Mouse (Mus musculus) left cerebral cortex, adult 8-10 months (tissue): ENCODE measurements around the gene Klc3. TPM values are rescaled to one million over a fixed set of nuclear protein-coding genes. Genes with fewer than 3 reads are reported as not detected.
A peak's percentile ranks its signal among the peaks of the same experiment; 100 is the strongest.

Experiments
- DNase-seq, 2 experiments: peaks; one replicate each; pipeline ENCODE4 v3.0.0; 2022; ENCODE audit warnings: low spot score in 2 of 2
- total RNA-seq, 4 experiments: library from RNA; stranded (reverse); gene quantifications; 2 replicates each; pipeline ENCODE4 v1.2.4; 2022

The Klc3 gene
- total RNA-seq, 4 experiments from 2014 or later: 4.5 to 5.9 (median 5.1) TPM

DNA sequence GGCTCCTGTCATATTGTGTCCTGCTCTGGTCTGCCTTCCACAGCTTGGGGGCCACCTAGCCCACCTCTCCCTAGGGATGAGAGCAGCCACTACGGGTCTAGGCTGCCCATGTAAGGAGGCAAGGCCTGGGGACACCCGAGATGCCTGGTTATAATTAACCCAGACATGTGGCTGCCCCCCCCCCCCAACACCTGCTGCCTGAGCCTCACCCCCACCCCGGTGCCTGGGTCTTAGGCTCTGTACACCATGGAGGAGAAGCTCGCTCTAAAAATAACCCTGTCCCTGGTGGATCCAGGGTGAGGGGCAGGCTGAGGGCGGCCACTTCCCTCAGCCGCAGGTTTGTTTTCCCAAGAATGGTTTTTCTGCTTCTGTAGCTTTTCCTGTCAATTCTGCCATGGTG, 5.8 kb upstream of the Klc3 start:
- no peak for DNase-seq

DNA sequence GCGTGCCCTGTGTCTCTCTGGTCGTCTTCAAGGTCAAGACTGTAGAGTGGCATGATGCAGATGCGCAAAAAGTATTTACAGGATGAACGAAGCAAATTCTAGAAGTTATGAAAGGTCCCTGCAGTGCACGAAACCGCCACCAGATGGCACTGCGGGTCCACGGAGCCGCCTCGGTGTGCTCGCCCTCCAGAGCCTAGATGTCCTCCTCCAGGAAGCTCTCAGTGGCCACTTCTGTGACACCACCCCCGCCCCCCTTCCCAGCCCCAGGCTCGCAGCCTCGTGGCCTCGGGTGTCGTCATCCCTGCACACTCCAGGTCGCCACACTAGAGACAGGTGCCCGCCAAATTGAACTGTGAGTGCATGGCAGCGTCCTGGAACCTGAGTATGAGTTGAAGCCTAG, 1.5 kb upstream of the Klc3 start:
- DNase-seq: peak in 1 of 2 experiments; percentile 89

DNA sequence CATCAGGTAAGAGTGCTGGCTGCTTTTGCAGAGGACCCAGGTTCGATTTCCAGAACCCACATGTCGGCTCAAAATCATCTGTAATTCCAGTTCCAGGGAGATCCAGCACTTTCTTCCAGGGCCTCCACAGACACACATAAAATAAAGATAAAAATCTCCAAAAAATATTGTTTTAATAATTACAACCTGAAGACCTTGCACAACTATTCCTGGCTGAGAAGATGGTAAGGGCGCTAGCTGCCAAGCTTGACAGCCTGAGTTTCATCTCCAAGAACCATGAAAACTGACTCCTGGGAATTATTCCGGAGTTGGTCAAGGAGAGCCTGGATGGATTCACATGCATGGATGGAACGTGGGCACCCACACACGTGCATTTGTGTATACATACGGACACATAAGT, 572 bp upstream of the Klc3 start, which contains the start of gene Ckm:
Ckm (plus strand) TSS at position 301 of the 400 bp plus-strand sequence.
- DNase-seq: no peak

DNA sequence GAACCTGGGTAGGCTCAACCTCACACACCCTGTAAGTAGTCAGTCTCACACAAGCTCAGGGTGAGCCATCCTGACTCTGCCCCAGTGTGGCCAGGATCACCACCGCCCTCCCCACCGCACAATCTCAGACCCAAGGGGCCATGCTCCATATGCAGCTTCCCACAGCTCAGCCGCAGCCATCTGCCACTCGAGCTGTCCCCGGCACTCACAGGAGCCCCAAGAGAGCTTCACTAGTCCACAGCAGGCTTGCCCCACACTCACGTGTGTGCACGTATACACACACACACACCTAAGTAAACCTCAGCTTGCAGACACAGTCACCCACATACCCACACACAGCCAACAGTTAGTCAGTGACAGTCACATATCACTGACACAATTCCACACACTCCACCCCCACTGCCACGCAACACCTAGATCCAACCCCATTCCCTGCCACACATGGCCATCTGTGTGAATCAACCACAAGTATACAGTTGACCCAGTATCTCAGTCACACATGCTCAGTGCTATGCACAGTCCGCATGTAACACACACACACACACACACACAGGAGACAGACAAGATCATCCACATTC, 1.3 kb downstream of the Klc3 start:
- DNase-seq: no peak

DNA sequence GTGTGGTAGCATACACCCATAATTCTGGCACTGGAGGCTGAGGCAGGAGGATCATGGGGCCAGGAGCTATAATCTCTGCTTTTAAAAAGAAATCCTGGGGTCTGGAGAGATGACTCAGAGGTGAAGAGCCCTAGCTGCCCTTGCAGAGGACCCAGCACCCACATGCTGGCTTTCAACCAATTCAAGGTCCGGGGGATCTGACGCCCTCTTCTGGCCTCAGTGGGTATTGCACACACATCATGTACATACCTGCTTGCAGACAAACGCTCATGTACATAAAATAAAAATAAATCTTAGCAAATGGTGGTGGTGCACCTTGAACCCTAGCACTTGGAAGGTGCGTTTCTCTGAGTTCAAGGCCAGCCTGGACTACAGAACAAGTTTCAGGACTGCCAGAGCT, 3.0 kb downstream of the Klc3 start:
- DNase-seq: no peak

DNA sequence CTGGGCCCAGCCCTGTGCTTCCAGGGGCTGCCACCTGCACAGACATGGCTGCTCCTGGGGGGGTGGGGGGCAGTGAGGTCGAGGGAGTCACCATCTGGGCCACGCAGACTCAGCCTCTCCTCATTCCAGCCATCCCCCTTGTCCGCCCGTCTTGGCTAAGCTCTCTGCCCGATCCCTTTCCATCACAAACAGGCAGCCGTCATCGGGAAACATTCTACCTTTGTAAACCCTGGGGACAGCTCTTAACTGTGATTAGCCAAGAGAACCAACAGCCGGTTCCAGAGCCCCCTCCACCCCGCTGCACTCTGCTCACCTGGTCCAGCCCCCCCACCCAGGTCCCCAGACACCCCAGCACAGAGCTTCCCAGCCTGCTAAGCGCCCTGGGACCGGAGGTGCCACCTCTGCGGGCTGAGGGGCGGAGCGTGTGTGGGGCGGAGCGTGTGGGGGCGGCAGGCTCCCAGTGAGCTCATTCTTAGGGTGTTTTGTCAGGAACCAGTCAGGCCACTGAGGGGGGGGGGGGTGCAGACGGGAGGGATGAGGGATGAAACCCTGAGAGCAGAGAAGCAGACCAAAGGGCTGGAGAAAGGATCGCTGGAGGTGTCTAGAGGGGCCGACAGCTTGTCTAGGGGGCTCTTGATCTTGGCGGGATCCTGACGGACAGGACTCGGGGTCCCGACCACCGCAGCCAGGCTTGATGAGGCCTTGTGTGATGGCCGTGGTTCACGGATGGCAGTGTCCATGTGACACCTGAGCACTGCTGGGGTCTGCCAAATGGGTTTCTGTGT, 4.2 kb downstream of the Klc3 start:
- DNase-seq: no peak

DNA sequence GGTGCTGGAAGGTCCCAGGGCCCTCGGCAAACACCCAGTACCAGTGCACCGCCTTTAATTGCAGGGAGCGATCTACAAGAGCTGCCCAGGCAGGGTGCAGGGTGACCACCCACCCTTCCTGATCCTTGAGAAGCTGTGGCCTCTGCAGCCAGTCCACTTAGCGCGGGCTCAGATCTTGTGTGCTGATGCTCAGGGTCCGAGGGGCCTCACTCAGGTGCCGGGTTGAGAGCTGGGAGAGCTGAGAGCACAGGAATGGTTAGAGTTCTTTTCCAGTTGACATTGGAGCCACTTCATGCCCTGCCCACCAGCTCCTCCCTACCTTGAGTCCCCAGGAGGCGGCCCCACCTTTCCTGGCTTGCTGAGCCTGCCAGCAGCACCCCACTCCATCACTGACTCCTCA, 9.4 kb downstream of the Klc3 start:
- no peak for DNase-seq

DNA sequence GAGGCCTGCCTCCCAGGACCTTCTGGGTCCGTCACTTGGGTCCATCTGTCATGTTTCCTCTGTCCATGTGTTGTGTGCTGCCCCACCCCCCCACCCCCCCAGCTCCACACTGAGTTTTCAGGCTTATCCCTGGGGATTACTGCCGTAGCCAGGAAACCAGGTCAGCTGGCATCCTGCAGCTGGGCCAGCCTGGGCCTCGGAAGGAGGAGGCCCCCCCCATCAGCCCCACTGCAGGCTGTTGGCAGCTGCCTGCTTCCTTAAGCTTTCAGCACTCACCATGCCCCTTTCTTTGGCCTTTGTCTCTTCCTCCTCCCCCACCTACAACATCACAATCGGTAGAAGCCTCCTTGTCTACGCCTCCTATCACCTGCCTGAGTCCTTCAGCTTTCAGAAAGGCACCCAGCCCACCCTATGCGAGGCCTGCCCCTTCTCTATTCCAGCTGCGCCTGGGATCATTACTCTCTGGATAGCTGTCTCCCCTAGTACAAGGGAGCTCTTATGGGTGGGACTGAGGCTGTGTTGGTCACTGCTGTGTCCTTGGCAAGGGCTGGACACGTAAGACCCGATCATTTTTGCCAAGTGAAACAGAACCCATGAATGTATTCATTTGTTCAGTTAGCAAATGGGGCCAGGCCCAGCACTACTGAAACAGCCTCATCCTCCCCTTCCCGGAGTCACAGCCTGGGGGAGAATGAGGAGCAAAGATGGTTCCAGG, 15.0 kb downstream of the Klc3 start:
- no peak for DNase-seq

DNA sequence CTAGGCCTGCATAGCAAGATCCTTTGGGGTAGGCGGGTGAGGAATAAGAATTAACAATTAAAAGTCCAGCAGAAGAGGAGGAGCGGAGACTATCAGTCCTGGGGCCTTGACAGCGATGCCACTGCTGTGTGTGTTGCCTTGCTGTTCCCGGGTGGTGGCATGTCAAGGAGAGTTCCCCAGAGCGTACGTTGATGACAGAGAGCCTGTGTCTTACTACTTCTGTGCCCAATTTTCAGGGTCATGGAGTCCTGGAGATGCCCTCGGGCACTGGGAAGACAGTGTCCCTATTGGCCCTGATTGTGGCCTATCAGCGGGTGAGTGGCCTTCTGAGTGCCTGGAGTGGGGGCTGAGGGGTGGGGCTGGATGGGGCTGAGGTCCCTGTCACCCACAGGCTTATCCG, 20.2 kb downstream of the Klc3 start:
- DNase-seq: no peak

DNA sequence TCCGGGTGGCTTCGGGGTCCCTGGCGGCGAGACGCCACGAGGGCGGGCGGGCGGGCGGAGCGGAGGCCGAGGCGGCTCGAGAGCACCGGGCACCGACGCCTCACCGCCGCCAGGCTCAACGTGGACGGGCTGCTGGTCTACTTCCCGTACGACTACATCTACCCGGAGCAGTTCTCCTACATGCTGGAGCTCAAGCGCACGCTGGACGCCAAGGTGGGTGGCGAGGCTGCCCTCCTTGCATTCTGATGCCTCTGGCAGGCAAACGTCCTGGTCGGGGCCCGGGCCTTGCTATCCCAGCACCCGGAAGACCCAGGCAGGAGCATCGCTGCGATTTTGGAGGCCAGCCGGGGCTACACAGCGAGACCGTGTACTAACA, 21.8 kb downstream of the Klc3 start:
- no peak for DNase-seq

DNA sequence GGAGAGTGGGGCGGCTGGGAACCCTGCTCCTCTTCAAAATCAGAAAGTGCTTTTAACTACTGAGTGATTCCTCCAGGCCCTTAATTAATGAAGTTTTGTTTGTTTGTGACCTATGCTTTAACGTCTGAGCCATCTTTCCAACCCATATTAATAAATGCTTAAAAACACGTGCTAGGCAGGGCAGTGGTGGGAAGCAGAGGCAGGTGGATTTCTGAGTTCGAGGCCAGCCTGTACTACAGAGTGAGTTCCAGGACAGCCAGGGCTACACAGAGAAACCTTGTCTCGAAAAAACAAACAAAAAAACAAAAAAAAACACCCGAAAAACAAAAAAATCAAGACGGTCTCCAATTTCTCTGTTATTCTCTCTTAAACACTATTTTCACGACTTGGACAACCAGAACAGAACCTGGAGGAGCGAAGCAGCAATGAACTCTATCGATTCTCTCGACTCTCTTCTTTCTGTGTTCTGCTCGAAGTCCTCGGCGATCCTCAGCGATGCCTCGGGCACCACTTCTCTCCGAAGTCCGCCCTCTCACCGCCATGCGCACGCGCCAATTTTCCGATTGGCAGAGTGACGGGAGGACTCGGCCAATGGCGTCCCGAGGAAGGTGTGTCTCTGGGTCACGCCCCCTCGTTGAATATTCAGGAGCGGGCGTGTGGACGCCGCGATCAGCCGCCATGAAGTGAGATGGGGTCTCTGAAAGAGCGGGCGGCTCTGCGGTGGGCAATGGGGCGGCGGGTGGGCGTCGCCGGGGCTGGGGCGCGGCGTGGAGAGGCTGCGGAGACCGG, 22.3 kb downstream of the Klc3 start, which contains the start of gene Ercc2:
Ercc2 (plus strand) TSS at position 634 of the 789 bp plus-strand sequence.
- DNase-seq: peak; percentile 94 to 97

DNA sequence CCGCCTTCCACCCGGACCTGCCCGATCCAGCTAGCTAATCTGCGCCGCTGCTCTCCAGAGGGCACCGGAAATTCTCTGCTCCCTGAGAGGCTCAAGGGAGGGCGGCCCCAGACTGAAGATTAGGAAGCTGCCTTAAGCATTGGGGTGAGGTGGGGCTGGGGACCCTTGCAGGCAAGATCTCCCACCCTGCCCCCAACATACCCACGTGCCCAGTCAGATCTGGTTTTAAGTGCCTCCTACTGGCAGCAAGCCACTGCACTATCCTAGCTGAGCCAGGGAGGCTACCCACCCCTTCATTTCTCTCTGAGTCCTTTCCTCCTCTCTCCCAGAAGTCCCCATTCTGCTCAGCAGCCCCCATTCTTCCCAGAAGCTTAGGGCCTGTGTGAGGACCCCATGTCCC, 25.9 kb downstream of the Klc3 start:
- DNase-seq: no peak

DNA sequence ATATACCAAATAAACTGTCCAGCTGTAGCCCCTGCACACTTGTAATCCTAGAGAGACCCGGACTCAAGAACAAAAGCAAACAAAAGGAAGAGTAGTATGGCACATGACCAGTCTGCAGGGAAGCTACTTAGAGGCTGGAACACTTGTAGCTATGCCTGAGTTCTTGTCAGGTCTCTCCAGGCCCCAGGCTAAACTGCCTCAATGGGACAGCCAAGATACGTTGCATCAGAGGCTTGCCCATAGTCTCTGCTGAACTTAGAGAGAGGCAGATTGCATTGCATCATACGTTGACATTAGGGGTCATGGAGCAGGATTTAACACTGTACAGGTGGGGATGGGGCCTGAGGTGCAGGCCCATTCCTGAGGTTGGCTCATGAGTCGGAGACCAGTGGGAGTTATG, 27.9 kb downstream of the Klc3 start:
- no peak for DNase-seq

DNA sequence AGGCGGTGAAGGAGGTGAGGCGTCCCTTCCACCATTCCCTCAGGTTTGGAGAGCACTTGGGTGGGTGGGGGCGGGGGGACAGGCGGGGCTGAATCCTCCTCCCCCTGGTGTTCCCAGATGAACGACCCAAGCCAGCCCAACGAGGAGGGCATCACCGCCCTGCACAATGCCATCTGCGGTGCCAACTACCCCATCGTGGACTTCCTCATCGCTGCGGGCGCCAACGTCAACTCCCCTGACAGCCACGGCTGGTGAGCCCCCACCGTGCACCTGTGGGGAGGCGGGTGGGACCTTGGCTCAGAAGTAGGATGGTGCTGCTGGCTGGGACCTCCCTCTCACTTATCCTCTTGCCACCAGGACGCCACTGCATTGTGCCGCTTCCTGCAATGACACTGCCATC, 28.5 kb downstream of the Klc3 start:
- no peak for DNase-seq

DNA sequence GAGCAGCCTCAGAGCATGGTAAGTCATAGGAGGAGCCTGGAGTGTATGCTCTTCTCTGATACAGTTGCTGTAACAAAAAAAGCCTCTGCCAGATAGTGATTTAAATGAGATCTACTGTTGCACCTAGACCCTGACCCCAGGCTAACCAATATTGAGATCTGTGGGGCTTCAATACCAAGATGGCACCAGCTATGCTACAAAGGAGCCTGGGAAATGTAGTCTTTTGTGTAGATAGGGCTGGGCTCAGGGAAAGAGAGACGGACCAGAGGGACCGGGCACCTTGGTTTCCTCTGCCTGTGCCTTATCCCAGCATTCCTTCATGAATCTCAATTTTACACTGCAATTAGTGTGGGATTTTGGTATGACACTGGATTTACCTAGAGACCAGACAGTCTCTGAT, 30.5 kb downstream of the Klc3 start:
- DNase-seq: no peak

DNA sequence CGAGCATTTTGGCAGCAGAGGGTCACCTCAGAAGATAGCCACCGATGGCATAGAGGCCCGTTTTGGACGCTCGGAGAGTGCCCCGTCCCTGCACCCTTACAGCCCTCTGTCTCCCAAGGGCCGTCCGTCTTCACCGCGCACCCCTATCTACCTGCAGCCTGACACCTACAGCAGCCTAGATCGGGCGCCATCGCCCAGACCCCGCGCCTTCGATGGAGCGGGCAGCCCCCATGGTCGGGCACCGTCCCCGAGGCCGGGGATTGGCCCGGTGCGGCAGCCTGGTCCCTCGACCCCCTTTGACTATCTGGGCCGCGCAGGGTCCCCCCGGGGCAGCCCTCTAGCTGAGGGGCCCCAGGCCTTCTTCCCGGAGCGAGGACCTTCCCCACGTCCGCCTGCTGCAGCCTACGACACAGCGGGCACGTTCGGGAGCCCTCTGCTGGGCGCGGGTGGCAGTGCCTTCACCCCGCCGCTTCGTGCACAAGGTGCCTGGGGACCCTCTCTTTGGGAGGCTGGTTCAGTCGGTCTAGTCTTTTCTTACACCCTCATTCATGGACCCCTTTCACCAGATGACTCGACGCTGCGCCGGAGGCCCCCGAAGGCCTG, 34.0 kb downstream of the Klc3 start:
- DNase-seq: peak in 1 of 2 experiments; percentile 65

DNA sequence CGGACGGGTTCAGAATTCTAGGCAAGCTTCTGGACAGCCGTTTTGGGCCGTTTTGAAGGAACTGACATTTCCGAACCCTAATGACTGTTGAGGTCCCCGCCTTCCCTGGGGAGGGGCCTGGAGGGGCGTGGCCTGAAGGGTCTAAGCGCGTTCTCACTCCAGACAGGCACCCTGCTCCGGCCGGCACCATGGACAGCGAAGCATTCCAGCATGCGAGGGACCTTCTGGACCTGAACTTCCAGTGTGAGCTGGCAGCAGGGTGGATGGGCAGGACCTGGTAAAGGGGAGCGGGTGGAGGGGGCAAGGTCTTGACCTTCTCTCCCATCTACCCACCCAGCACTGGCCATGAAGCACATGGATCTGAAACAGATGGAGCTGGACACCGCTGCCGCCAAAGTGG, 35.5 kb downstream of the Klc3 start:
- no peak for DNase-seq

DNA sequence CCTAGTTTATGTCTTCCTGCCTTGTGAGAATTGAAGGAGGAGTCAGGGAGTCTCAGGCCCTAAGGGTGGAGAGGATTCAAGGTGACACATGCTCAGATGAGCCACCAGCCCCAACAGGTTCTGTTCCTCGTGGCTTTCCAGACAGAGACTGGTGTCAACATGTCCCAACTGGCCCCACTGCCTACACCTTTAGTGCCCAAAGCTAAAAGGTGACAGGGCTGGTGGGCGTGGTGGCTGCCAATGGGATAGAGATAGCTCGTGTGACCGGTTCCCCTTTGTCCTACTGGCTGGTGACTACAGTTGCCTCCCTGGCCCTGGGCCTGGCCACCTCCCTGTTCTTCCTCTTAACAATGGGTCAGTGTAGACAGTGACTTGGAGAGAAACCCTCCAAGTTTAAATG, 38.5 kb downstream of the Klc3 start:
- no peak for DNase-seq

DNA sequence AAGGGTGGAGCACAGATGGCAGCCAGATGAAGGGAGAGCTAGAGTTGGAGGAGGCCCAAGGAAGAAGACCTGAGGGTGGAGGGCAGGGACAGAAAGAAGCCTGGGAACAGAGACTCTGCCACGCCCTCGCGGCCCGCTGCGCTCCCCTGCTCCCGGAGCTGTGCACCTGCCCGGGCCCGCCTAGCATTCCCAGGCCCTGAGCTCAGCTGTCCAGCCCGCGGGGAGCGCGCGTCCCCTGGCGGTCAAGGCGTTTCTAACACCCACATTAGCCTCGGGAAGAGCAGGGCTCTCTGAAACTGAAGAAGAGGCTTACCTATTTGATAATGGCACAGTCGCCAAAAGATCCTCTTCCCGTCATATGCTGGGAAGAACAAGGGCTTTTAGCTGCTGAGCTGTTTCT, 40.0 kb downstream of the Klc3 start:
- DNase-seq: peak in 1 of 2 experiments; percentile 58

DNA sequence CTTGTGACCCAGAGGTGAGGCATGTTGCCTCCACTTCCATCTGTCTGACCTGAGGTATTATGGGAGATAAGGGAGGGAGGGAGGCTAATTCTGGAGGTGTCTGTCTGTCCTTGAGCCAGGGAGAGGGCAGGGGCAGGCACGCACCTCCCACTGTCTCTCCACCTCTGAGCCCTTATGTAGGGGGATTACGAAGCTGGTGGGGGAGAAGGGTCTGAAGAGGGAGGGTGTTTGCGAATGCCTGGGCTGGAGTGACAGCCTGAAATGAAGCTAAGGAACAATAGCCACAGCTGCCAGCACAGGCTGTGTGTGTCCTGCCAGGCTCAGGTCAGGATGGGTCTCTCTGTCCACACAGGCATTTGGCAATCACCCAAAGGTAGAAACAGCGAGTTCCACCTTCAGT, 41.6 kb downstream of the Klc3 start:
- DNase-seq: no peak

DNA sequence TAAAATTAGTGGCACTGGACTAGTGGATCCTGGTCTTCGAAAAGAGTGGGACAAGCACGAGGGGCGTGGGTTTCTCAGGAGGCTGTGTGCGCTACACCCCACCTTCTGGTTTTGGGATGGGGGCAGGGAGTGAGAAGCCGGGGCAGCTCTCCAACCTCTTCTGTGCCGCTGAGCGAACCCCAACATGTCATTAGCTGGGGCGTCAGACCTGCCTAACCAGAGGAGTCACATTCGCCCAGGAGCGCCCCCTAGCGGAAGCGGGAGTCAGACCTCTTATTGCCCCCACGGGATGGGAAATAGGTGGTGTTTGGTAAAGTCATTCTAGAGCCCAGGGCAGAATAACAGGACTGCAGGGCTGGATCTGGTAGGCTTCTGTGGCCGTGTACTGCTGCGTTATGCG, 42.2 kb downstream of the Klc3 start:
- peak; percentile 64 to 68 for DNase-seq
